Mouse (Mus musculus) thymus, adult 2 months (tissue): Measurements from ENCODE around the gene Akt1. TPM values are rescaled to one million over a fixed set of nuclear protein-coding genes. Genes with fewer than 3 reads are reported as not detected.

Source experiments
- DNase-seq: peaks from one replicate; pipeline ENCODE4 v3.0.0; 2021
- H3K27ac ChIP-seq: fragments of 200-500 bp; 2 replicates; pipeline ENCODE4 v1.5.1; 2012; ENCODE audit warnings: low read length, control low read depth; ENCODE audit not compliant: control insufficient read depth, insufficient read depth
- H3K27me3 ChIP-seq: fragments of 200-500 bp; 2 replicates; pipeline ENCODE4 v1.6.1; 2012; ENCODE audit warnings: mild to moderate bottlenecking, low read length, moderate library complexity, mixed read lengths; ENCODE audit not compliant: control insufficient read depth, insufficient read depth
- H3K36me3 ChIP-seq: fragments of 200-500 bp; 2 replicates; pipeline ENCODE4 v1.6.1; 2012; ENCODE audit warnings: mild to moderate bottlenecking, low read length, moderate library complexity; ENCODE audit not compliant: control insufficient read depth, insufficient read depth
- H3K4me1 ChIP-seq: fragments of 200-500 bp; replicated peaks from 2 replicates; pipeline ENCODE4 v1.6.1; 2012; ENCODE audit warnings: low read length; ENCODE audit not compliant: control insufficient read depth, insufficient read depth
- H3K4me3 ChIP-seq: fragments of 200-500 bp; 2 replicates; pipeline ENCODE4 v1.5.1; 2012; ENCODE audit warnings: mild to moderate bottlenecking, low read length, control low read depth, moderate library complexity; ENCODE audit not compliant: control insufficient read depth, insufficient read depth
- CTCF ChIP-seq: fragments of 200-500 bp; IDR thresholded peaks from 2 replicates; pipeline ENCODE4 v1.5.1; 2012; ENCODE audit warnings: mild to moderate bottlenecking, control low read depth, low read length, moderate library complexity, borderline replicate concordance; ENCODE audit not compliant: control insufficient read depth, poor library complexity, insufficient read depth; ENCODE audit errors: extremely low read depth
- POLR2A ChIP-seq: fragments of 200-500 bp; IDR thresholded peaks from 2 replicates; pipeline ENCODE4 v1.6.1; 2012; ENCODE audit warnings: mild to moderate bottlenecking, low read length, control low read depth, moderate library complexity; ENCODE audit not compliant: control insufficient read depth, poor library complexity, insufficient read depth; ENCODE audit errors: extremely low read depth
- WGBS: fragments of 180-500 bp; shearing (Covaris S2); methylation state at CpG from one replicate; pipeline ENCODE4 v1.1.7; 2018; 5-methylcytosine and 5-hydroxymethylcytosine counted together
- polyA plus RNA-seq: library from polyadenylated mRNA; depleted of rRNA; stranded (reverse); fragments of >200 nt; gene quantifications from 2 replicates; pipeline ENCODE4 v1.2.3, GENCODE M21; 2012

Gene Akt1
- polyA plus RNA-seq, 1 experiment, result 220 TPM

DNA sequence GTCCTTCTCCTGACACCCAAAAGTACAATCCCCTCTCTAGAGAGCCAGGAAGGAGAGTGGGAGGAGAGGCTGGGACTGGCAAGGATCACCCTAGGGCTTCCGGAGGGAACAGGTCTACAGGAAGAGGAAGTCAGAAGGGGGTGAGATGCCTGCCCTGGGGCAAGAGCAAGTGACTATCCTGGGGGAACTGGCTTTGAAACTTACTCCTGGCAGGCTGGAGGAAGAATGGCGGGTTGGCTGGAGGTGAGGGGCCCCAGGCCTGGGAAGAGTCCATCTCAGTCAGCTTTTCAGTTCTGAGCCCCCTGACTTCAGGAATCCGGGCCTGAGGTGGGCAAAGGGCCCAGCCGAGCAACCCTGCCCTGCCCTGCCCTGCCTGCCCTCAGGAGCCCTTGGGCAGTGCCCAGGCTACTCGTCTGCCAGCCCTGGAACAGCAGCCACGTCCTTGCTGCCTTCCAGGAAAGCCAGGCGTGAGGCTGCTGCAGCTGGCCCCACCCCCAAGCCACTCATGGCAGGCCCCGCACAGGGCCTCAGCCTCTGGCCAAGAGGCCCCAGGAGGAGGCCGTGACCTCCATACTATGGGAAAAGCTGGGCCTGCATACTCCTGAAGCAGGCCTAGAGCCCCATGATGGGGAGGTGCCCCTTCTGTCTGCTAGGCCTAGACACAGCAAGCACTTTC lies 3.8 kb downstream of the Akt1 start:
- no peak for TF ChIP-seq POLR2A
- TF ChIP-seq CTCF, result no peak
- DNase-seq, result no peak
- no peaks in the 10 kb centered on the region for H3K27me3 ChIP-seq
- H3K4me3 ChIP-seq, result no peak overlapping the region
- no peak overlapping the region for H3K27ac ChIP-seq
- 91% methylated on average over 9 of the region's 9 CpGs for WGBS
- peaks cover 30% of the 10 kb centered on the region for H3K36me3 ChIP-seq
- peaks cover 34% of the 10 kb centered on the region for H3K4me1 ChIP-seq

DNA sequence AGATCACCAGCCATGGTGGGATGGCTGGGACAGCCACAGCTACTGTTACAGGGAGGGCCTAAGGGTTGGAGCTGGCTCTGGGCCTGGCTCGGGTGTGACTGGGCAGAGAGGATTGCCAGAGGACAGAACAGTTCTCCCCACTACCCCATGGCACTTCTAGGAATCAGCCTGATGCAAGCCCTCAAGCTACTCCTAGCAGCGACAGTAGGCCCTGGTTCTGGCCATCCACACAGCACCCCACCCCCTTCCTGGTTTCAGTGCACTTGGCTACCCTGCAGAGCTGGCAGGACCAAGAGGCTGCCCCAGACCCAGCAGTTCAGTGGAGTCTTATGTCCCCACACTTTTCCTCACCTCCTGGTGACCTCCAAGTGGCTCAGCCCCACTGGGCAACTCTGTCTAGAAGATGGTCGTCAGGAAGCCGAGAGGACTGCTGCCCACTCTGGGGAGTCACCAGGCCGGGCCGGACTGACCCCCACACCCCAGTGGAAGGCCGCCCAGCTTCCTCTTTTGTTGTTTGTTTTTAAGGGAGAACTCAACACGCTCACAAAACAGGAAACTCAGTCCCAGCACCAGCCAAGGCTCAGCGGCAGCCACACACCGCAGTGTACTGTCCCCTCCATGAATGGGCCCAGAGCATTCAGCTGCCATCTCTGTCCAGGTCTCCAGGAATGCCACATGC lies 6.9 kb downstream of the Akt1 start:
- H3K36me3 ChIP-seq, result peaks cover 40% of the 10 kb centered on the region
- H3K27ac ChIP-seq, result no peak overlapping the region
- no peaks in the 10 kb centered on the region for H3K27me3 ChIP-seq
- TF ChIP-seq CTCF, result no peak
- TF ChIP-seq POLR2A, result no peak
- no peak overlapping the region for H3K4me3 ChIP-seq
- WGBS, result 88% methylated on average over 10 of the region's 10 CpGs
- H3K4me1 ChIP-seq, result peaks cover 11% of the 10 kb centered on the region
- DNase-seq, result no peak

DNA sequence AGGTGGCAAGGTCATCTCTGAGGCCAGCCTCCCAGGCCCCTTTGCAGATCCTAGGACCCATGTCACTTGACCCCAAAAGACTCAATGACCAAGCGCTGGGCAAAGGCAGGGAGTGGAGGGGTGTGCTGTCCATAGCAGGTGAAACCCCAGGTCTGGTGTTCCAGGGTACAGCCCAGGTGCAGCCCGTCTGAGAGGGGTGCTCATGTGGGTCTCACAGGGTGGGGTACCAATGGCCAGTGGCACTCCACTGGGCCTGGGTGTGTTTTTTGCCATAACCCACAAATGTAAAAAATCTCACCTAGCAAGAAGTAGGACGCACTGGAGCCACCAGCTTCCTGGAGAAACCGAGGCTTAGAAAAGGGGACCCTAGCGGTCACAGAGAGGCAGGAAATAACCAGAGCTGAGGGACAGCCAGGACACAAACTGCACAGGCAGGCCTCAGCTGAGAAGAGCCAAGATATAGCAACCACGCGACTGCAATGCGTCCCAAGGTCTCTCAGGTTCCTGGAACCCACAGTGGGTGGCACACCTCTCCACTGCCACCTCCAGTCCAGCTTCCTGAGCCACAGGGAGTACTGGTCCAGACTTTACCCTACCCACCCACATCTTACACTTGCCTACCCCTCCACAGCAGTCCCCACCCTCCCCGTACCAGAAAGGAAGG lies 8.7 kb downstream of the Akt1 start:
- peaks cover 43% of the 10 kb centered on the region for H3K36me3 ChIP-seq
- no peak for DNase-seq
- WGBS, result 91% methylated on average over 9 of the region's 9 CpGs
- H3K4me1 ChIP-seq, result no peaks in the 10 kb centered on the region
- H3K27me3 ChIP-seq, result no peaks in the 10 kb centered on the region
- no peak for TF ChIP-seq CTCF
- TF ChIP-seq POLR2A, result no peak
- no peak overlapping the region for H3K27ac ChIP-seq
- H3K4me3 ChIP-seq, result no peak overlapping the region

DNA sequence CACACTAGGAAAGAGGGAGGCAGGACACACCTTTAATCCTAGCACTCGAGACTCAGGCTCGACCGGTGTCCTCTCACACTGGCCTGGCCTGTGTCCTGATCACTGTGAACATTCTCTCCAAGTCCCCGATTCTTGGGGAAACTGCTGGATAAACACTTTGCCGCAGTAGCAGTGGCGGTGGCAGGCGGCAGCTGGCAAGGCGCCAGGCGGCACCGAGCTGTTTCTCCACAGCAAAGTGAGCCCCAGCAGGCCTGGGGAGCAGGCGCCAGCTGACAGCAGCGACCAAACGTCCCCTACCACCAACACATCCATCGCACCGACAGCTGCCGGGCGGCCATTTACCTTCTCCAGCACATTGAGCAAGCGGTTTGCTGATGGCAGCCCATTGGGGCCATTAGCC lies 9.2 kb downstream of the Akt1 start:
- TF ChIP-seq CTCF, result no peak
- TF ChIP-seq POLR2A, result no peak
- Histone ChIP-seq H3K27ac (no peak overlapping the region), H3K36me3 (peaks cover 40% of the 10 kb centered on the region), H3K4me1 (no peaks in the 10 kb centered on the region), H3K27me3 (no peaks in the 10 kb centered on the region), H3K4me3 (no peak overlapping the region)
- WGBS, result 73% methylated on average over 18 of the region's 18 CpGs
- DNase-seq, result no peak

DNA sequence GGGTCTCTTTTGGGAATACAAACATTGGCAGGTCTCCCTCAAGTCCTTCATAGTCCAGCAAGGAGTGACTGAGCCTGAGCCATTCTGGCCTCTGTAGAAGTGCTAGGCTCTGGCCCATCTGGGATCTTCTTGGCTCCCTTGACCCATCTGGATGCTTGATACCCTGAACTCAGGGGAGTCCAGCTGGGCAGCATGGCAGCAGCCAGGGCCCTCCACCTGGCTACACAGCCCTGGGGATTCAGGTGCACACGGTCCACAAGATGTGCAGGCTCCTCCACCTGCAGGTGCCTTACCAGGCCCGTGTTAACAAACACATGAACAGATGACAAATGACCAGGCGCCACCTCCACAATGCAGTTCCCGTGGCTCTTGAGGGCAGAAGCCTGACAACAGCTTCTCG lies 10.0 kb downstream of the Akt1 start:
- H3K36me3 ChIP-seq, result peaks cover 36% of the 10 kb centered on the region
- DNase-seq, result no peak
- no peak overlapping the region for H3K27ac ChIP-seq
- WGBS, result 79% methylated on average over 5 of the region's 5 CpGs
- H3K4me1 ChIP-seq, result no peaks in the 10 kb centered on the region
- no peaks in the 10 kb centered on the region for H3K27me3 ChIP-seq
- TF ChIP-seq POLR2A (no peak), CTCF (no peak)
- no peak overlapping the region for H3K4me3 ChIP-seq

DNA sequence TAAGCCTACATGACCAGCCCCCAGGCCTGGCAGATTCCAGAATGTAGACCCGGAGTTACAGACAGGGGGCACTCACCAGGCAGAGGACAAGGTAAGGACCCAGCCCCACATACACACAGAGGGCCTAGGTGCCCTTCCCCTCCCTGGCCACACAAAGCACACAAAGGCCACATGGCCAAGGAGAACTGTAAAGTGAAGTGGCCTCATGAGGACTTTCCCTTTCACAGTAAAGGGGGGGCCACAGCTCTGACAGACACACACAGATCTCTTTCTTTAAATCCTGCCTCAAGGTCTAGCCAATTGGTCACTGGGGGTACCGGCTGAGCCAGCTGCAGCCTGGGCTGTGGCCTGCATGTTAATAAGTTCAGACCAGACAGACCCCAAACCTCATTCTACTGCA lies 10.6 kb downstream of the Akt1 start:
- Histone ChIP-seq H3K36me3 (peaks cover 37% of the 10 kb centered on the region), H3K27me3 (no peaks in the 10 kb centered on the region), H3K27ac (no peak overlapping the region), H3K4me1 (no peaks in the 10 kb centered on the region), H3K4me3 (no peak overlapping the region)
- 85% methylated on average over 2 of the region's 2 CpGs for WGBS
- no peak for TF ChIP-seq CTCF
- DNase-seq, result no peak

DNA sequence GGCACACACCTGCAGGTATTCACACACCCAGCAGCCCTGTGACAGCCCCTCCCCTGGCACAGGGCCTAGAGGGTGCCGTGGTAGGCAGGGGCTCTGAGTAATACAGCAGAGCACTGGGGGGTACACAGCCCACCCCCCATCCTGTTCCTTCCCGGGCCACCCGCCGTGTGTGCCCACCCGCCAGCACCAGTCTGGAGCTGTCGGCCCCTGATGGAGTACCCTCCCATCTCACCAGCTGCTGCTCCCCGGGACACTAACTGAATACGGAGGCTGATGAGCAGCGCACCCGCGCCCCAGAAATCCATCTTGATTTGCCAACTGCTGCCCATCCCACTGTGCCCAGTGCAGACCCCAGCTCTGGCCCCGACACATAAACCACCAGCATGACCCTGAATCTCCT lies 11.0 kb downstream of the Akt1 start:
- H3K4me1 ChIP-seq, result no peaks in the 10 kb centered on the region

More for the DNA sequence above, 11.0 kb downstream of the Akt1 start:
- H3K36me3 ChIP-seq, result peaks cover 39% of the 10 kb centered on the region
- 97% methylated on average over 12 of the region's 12 CpGs for WGBS
- DNase-seq, result no peak
- H3K27me3 ChIP-seq, result no peaks in the 10 kb centered on the region
- H3K27ac ChIP-seq, result no peak overlapping the region
- TF ChIP-seq POLR2A, result no peak
- H3K4me3 ChIP-seq, result no peak overlapping the region
